Mouse (Mus musculus): Measurements from ENCODE around the gene Cyp4f37. TPM values are rescaled to one million over a fixed set of nuclear protein-coding genes. Genes with fewer than 3 reads are reported as not detected.
"Not testable (repeated sequence)": the region's sequence is repeated elsewhere in the genome, so short reads cannot be mapped to it uniquely, and the experiment has no call there.

Cyp4f37 gene
- total RNA-seq (2021), result not detected
- long read RNA-seq, experiment 1, result 0 reads
- long read RNA-seq, experiment 2, result 0 reads

- DNase-seq (ENCODE audit: low spot score in 2 of 2), result not testable (repeated sequence)
These were observed at the start of gene Cyp4f37 for GRCm38 (mm10) chr17:32621018-32621417. Gene Cyp4f37 (plus strand): TSS chr17:32621309.

GRCm38 (mm10) chr17:32573286-32573685, 47.8 kb upstream of the Cyp4f37 start:
- DNase-seq (ENCODE audit: low spot score in 2 of 2), result not testable (repeated sequence)

DNA sequence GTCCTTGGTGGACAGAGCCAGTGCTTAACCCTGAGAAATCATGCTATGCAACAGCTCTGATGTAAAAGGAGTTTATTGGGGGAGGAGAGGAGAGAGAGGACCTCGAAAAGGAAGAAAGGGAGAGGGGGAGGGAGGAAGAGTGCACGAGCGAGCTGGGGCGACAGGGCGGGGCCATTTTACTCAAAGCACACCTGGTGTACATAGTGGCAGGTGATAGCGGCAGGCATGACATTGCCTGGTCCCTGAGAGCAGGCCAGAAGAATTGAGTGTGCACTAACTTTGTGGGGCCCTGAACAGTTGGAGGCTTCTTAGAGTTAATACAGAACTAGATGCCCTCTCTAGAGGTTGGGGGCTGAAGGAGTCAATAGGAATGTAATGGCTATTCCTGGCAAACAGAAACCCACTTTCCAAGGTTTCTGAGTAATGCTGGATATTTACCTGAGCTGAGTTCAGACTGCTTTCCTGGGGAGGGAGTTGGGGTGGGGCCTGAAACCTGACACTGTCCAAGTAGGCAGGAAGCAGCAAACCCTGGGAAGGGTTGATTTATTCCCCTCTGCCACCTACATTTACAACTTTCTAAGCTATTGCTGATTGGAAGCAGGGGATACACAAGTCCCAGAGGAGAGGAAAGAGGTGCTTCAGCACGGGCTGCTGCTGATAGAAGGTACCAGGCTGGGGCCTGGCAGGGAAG, 43.5 kb upstream of the Cyp4f37 start:
- no peak for DNase-seq (ENCODE audit: low spot score in 2 of 2)

DNA sequence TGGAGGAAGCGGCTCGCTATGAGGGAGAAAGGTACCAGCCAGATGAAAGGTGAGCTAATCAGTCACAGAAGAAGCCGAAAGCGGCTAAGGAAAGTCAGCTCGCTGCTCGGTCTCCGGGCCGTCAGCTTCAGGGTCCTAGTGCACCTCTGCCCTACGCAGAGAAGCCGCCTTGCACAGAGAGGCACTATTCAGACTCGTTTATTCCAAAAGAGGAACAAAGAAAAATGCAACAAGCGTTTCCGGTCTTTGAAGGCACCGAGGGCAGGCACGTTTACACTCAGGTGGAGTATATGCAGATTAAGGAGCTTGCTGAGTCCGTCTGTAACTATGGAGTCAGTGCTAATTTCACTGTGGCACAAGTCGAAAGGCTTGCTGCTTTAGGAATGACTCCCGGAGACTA, 24.6 kb upstream of the Cyp4f37 start:
- DNase-seq (ENCODE audit: low spot score in 2 of 2), result no peak

DNA sequence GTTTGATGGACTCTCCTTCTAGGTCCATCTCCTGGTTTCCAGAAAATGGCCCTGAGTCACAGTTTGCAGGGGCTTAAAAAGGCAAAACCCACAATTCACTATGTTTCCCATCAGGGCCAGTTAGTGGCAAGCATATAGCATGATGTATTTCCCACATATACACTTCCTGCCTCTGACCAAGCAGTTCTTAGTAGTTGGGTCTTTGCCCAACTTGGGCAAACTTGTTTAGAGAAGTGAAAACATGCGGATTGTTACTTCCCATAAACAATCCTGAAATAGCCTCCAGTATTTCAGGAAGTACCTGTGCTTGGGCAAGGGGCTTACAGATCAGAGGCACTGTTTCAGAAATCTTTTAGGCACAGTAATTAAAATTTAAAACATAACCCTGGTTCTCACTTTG, 13.1 kb upstream of the Cyp4f37 start:
- DNase-seq (ENCODE audit: low spot score in 2 of 2), result peak in 1 of 2 experiments; percentile 17

DNA sequence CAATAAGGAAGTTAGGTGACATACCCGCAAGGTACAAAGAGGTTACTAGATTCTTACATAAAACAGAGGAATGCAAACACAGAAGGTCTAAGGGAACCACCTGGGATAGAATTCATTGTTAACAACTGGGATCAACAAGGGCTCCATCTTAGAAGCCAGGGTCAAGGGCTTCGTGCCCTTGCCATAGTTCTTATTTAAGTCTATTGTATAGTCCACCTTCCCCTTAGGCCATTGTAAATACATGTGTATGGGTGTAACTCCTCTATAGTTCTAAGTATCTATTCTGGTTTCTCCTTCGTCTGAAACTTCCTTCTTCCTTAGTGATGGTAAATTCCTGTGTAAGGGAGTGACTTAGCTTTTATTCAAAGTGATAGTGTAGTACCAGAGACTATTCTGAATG, 10.9 kb upstream of the Cyp4f37 start:
- not testable (repeated sequence) for DNase-seq (ENCODE audit: low spot score in 2 of 2)

DNA sequence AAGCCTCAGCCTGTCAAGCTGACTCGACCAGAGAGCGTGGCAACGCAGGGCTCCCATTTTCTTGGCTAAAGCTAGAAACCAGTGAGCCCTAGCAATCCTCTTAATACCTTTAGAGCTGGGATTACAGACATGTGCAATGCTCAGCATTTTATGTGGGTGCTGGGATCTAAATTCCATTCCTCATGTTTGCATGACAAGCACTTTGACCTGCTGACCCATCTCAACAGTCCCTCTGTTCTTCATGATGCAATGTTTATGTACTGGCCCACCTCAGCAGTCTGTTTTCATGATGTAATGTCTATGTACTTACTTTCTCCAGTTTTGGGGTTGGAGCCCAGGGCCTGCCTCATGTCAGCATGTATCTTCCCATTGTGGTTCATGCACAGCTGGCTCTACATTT, 10.2 kb upstream of the Cyp4f37 start:
- no peak for DNase-seq (ENCODE audit: low spot score in 2 of 2)

- no peak for DNase-seq (ENCODE audit: low spot score in 2 of 2)
These were observed 8.7 kb upstream of the Cyp4f37 start for GRCm38 (mm10) chr17:32612417-32612816.

DNA sequence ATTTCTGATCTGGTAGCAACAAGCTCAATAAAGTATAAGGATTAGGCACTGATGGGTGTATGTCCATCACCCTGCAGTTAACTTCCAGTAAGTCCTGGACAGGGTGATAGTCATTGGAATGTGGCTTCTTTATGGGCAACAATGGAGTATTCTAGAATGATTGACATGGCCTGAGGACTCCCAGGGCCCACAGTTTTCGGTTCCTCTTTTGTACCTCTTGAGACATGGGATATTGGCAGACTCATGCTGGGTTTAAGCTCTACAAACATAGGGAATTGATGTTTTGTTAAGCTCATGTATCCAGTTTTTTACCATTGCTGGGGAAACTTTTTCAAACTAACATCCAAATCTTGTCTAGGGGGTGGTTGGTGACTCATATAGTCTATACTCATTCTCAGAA, 3.9 kb upstream of the Cyp4f37 start:
- no peak for DNase-seq (ENCODE audit: low spot score in 2 of 2)

DNA sequence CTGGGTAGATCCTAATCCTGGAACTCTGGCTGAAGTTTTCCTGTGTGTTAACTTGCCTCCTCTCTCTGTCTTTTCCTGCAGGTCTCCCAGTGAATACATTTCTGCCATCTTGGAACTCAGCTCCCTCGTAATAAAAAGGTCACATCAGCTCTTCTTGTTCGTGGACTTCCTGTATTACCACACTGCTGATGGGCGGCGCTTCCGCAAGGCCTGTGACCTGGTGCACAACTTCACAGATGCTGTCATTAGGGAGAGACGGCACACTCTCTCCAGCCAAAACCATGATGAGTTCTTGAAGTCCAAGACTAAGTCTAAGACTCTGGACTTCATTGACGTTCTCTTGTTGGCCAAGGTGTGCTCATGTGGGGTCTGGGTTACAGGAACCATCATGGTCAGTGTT, 8.6 kb downstream of the Cyp4f37 start:
- DNase-seq (ENCODE audit: low spot score in 2 of 2), result not testable (repeated sequence)

DNA sequence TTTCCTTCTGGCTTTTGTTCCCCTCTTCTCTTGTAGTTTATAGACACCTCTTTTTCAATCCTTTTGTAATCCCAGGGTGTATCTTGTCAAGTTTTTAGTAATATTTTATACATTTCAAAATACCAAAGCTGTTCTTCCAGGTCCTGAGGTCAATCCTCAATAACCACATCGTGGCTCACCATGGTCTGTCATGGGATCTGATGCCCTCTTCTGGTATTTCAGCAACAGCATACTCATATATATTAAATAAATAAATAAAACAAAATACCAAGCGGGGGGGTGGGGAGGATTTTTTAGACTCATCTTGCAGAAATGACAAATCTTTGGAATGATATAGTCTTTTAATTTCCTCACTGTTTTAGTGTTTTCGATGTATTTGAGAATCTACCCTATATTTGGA, 10.8 kb downstream of the Cyp4f37 start:
- no peak for DNase-seq (ENCODE audit: low spot score in 2 of 2)

GRCm38 (mm10) chr17:32634242-32634971, 13.3 kb downstream of the Cyp4f37 start:
- not testable (repeated sequence) for DNase-seq (ENCODE audit: low spot score in 2 of 2)

DNA sequence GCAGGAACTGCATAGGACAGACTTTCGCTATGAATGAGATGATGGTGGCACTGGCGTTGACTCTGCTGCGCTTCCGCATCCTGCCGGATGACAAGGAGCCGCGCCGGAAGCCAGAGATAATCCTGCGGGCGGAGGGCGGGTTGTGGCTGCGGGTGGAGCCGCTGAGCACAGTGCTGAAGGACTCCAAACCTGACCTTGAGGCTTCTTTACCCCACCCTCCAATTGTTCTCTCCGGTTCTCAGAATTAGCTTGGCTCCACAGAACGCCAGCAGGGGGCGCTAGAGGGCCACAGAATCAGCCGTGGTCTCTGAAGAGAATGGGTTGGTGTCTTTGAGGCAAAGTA, 13.8 kb downstream of the Cyp4f37 start:
- peak; percentile 85 to 87 for DNase-seq (ENCODE audit: low spot score in 2 of 2)

DNA sequence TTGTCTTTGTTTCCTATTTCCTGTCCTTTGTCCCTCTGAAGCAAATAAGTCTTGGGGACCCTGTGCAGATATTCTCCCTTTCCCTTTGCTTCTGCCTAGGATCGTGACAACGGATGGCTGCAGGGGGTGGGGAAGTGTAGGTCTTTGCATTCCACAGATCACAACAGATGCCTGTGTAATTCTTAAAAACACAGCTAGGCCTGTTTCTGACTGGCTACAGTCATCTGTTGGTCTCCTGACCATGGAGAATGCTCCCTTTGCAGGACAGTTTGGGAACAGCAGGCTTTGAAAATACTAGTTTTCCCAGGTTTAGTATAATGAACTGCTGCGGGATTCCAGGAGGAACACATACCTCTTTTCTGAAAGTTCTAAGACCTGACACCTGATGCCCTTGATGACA, 15.2 kb downstream of the Cyp4f37 start:
- DNase-seq (ENCODE audit: low spot score in 2 of 2), result no peak

- DNase-seq (ENCODE audit: low spot score in 2 of 2), result no peak
These were observed 16.0 kb downstream of the Cyp4f37 start for GRCm38 (mm10) chr17:32637151-32637550.

DNA sequence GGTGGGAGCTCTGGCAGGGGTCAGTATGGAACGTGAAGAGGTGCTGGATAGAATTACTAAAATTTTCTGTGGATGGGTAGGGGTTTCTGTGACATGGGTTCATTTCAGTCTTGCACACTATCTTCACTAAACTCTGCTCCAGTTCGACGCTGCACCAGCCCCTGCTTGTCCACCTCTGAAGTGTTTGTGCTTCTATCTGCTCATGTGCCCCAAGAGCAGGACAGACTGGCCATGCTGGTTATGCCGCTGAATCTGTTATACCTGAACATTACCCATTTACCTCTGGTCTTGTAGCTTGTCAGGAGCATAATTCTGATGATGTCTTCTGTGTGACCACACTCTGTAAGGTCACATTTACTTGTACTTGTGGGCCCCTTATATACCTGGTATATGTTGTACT, 25.5 kb downstream of the Cyp4f37 start:
- no peak for DNase-seq (ENCODE audit: low spot score in 2 of 2)

DNA sequence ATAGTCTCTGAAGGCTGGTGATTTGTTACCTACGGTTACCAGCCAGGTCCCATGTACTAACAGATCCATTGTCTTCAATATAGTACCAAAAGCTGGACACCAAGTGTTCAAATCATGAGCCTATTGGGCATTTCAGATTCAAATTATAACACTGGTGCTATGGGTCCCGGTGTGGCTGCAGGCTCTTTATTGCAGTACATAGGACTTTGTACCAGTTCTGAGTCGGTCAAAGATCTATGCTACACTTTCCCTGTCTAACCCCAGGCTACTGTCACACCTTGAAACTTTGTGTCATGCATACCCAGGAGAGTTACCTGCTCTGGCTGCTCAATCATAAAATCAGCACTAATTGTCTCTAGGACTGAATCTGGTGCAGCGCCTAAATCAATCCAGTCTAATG, 32.8 kb downstream of the Cyp4f37 start:
- no peak for DNase-seq (ENCODE audit: low spot score in 2 of 2)

- no peak for DNase-seq (ENCODE audit: low spot score in 2 of 2)
These were observed 35.9 kb downstream of the Cyp4f37 start for GRCm38 (mm10) chr17:32657041-32657440.

DNA sequence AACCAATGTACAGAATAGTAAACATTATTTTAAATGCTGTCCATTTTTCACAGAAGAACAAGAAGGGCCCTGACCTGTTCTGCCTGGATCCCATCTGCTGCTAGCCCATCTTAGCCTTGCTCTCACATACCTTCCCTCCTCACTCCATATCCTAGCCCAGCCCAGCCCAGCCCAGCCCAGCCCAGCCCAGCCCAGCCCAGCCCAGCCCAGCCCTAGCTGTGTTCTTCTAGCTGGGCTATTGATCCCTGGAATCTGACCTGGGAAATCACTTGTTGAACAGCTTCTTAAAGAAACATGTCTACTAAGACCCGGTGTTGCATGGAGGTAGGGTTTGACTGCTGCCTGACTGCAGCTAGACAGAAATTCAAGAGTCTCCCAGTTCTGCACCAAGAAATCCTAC, 37.1 kb downstream of the Cyp4f37 start:
- no peak for DNase-seq (ENCODE audit: low spot score in 2 of 2)

- DNase-seq (ENCODE audit: low spot score in 2 of 2), result peak in 1 of 2 experiments; percentile 6
These were observed 37.6 kb downstream of the Cyp4f37 start, which contains the start of gene Cyp4f40 for GRCm38 (mm10) chr17:32658712-32659111. Gene Cyp4f40 (plus strand): TSS chr17:32658900.

GRCm38 (mm10) chr17:32673976-32674375, 52.9 kb downstream of the Cyp4f37 start:
- no peak for DNase-seq (ENCODE audit: low spot score in 2 of 2)

GRCm38 (mm10) chr17:32676040-32676635, 55.0 kb downstream of the Cyp4f37 start:
- no peak for DNase-seq (ENCODE audit: low spot score in 2 of 2)

Measured in layer of hippocampus, postnatal 14 days (tissue).